Mouse (Mus musculus) liver, embryonic 12.5 days (tissue): ENCODE results near the gene St6gal1. TPM values are rescaled to one million over a fixed set of nuclear protein-coding genes. Genes with fewer than 3 reads are reported as not detected.
"Not testable (repeated sequence)": the region's sequence is repeated elsewhere in the genome, so short reads cannot be mapped to it uniquely, and the experiment has no call there.

Experiments used
- ATAC-seq: fragments of 200-750 bp; cut with Nextera tagmentation; 2 replicates; pipeline ENCODE4 v1.8.0; 2017; ENCODE audit warnings: moderate number of reproducible peaks, mild to moderate bottlenecking, moderate library complexity
- H3K27ac ChIP-seq: fragments of 300-500 bp; sonication (generic); 2 replicates; pipeline ENCODE4 v1.5.1; 2016; ENCODE audit warnings: mild to moderate bottlenecking
- H3K27me3 ChIP-seq: fragments of 300-500 bp; sonication (generic); replicated peaks from 2 replicates; pipeline ENCODE4 v1.6.1; 2016; ENCODE audit warnings: mild to moderate bottlenecking, moderate library complexity
- H3K36me3 ChIP-seq: fragments of 300-500 bp; sonication (generic); 2 replicates; pipeline ENCODE4 v1.6.1; 2016; ENCODE audit warnings: mild to moderate bottlenecking, moderate library complexity
- H3K4me1 ChIP-seq: fragments of 300-500 bp; sonication (generic); 2 replicates; pipeline ENCODE4 v1.6.1; 2016
- H3K4me2 ChIP-seq: fragments of 300-500 bp; sonication (generic); 2 replicates; pipeline ENCODE4 v1.6.1; 2016; ENCODE audit warnings: mild to moderate bottlenecking, moderate library complexity
- H3K4me3 ChIP-seq: fragments of 300-500 bp; sonication (generic); 2 replicates; pipeline ENCODE4 v1.5.1; 2016; ENCODE audit warnings: mild to moderate bottlenecking, moderate library complexity
- H3K9ac ChIP-seq: fragments of 300-500 bp; sonication (generic); 2 replicates; pipeline ENCODE4 v1.6.1; 2016; ENCODE audit warnings: mild to moderate bottlenecking, moderate library complexity
- H3K9me3 ChIP-seq: fragments of 300-500 bp; sonication (generic); replicated peaks from 2 replicates; pipeline ENCODE4 v1.6.1; 2016; ENCODE audit warnings: mild to moderate bottlenecking, moderate library complexity
- WGBS: fragments of 180-500 bp; shearing (Covaris S2); methylation state at CpG from one replicate; pipeline ENCODE4 v1.1.7; 2016; ENCODE audit not compliant: insufficient replicate concordance; 5-methylcytosine and 5-hydroxymethylcytosine counted together
- polyA plus RNA-seq: library from polyadenylated mRNA; unstranded; fragments of >200 nt; fragmentation: Nextera tagmentation; extraction: Ambion mirVana; gene quantifications from 2 replicates; pipeline ENCODE4 v1.2.1, GENCODE M21; 2016

The St6gal1 gene
- polyA plus RNA-seq = 7.5 and 7.9 TPM in 2 replicates

- H3K4me3 ChIP-seq = peak within 1 kb of the TSS; percentile 58
- 1% methylated on average over 20 of the region's 20 CpGs for WGBS
- H3K4me2 ChIP-seq = peak within 1 kb of the TSS; percentile 62
- no peaks in the 10 kb centered on the region for H3K9me3 ChIP-seq
- H3K27me3 ChIP-seq = peaks cover 67% of the 10 kb centered on the region
- 0 out of 2 replicates have a peak within 1 kb of the TSS, but pooled peaks have one; percentile 40 for H3K27ac ChIP-seq
- H3K4me1 ChIP-seq = no peaks in the 10 kb centered on the region
- peak; percentile 46; the same call in 1 of the 2 replicates for ATAC-seq
- peak within 1 kb of the TSS; percentile 51 for H3K9ac ChIP-seq
- H3K36me3 ChIP-seq = no peaks in the 10 kb centered on the region
Measured at GRCm38 (mm10) chr16:23224671-23225068, at the start of gene St6gal1. Gene St6gal1, plus strand, starts transcription at chr16:23224740.

GRCm38 (mm10) chr16:23174855-23175254, 49.7 kb upstream of the St6gal1 start:
- no peak for ATAC-seq
- H3K36me3 ChIP-seq = no peaks in the 10 kb centered on the region
- H3K9ac ChIP-seq = no peak overlapping the region
- H3K4me3 ChIP-seq = no peak overlapping the region
- no peaks in the 10 kb centered on the region; the same call in 1 of the 2 replicates for H3K9me3 ChIP-seq
- 24% methylated on average over 5 of the region's 5 CpGs for WGBS
- no peaks in the 10 kb centered on the region for H3K27me3 ChIP-seq
- H3K4me2 ChIP-seq = no peak overlapping the region
- peaks cover 4% of the 10 kb centered on the region; the same call in 1 of the 2 replicates for H3K4me1 ChIP-seq
- H3K27ac ChIP-seq = no peak overlapping the region

- H3K36me3 ChIP-seq = no peaks in the 10 kb centered on the region
- H3K27ac ChIP-seq = no peak overlapping the region
- no peak for ATAC-seq
- H3K27me3 ChIP-seq = no peaks in the 10 kb centered on the region
- no peak overlapping the region for H3K9ac ChIP-seq
- H3K4me3 ChIP-seq = no peak overlapping the region
- H3K9me3 ChIP-seq = no peaks in the 10 kb centered on the region; the same call in 1 of the 2 replicates
- H3K4me2 ChIP-seq = no peak overlapping the region
- WGBS = 10% methylated on average over 3 of the region's 3 CpGs
- H3K4me1 ChIP-seq = peaks cover 4% of the 10 kb centered on the region; the same call in 1 of the 2 replicates
Measured at GRCm38 (mm10) chr16:23175956-23176355, 48.6 kb upstream of the St6gal1 start.

GRCm38 (mm10) chr16:23177856-23178255, 46.7 kb upstream of the St6gal1 start:
- Histone ChIP-seq H3K9me3 (no peaks in the 10 kb centered on the region), H3K27me3 (no peaks in the 10 kb centered on the region), H3K36me3 (no peaks in the 10 kb centered on the region), H3K27ac (no peak overlapping the region), H3K9ac (no peak overlapping the region), H3K4me2 (no peak overlapping the region), H3K4me1 (peaks cover 4% of the 10 kb centered on the region; the same call in 1 of the 2 replicates), H3K4me3 (no peak overlapping the region)
- 76% methylated on average over 2 of the region's 2 CpGs for WGBS
- no peak for ATAC-seq

- Histone ChIP-seq H3K27ac (no peak overlapping the region), H3K9ac (no peak overlapping the region), H3K4me2 (no peak overlapping the region), H3K36me3 (no peaks in the 10 kb centered on the region), H3K9me3 (no peaks in the 10 kb centered on the region), H3K4me1 (peaks cover 4% of the 10 kb centered on the region; the same call in 1 of the 2 replicates), H3K4me3 (no peak overlapping the region), H3K27me3 (no peaks in the 10 kb centered on the region)
- no peak for ATAC-seq
- WGBS = 77% methylated on average over 5 of the region's 5 CpGs
Measured at GRCm38 (mm10) chr16:23178796-23179195, 45.7 kb upstream of the St6gal1 start.

- 80% methylated on average over 18 of the region's 18 CpGs for WGBS
- H3K4me1 ChIP-seq, H3K27me3 ChIP-seq, H3K9me3 ChIP-seq, H3K36me3 ChIP-seq, H3K9ac ChIP-seq, H3K4me2 ChIP-seq, H3K27ac ChIP-seq, ATAC-seq, H3K4me3 ChIP-seq: not testable (repeated sequence)
Measured at GRCm38 (mm10) chr16:23179436-23179835, 45.1 kb upstream of the St6gal1 start.

- Histone ChIP-seq H3K4me2 (no peak overlapping the region), H3K27ac (no peak overlapping the region), H3K4me1 (no peaks in the 10 kb centered on the region), H3K36me3 (no peaks in the 10 kb centered on the region), H3K4me3 (no peak overlapping the region), H3K27me3 (no peaks in the 10 kb centered on the region), H3K9ac (no peak overlapping the region), H3K9me3 (no peaks in the 10 kb centered on the region)
- no peak for ATAC-seq
- 22% methylated on average over 4 of the region's 4 CpGs for WGBS
Measured at GRCm38 (mm10) chr16:23181054-23181453, 43.5 kb upstream of the St6gal1 start.

GRCm38 (mm10) chr16:23181487-23181886, 43.1 kb upstream of the St6gal1 start:
- Histone ChIP-seq H3K27ac (no peak overlapping the region), H3K4me3 (no peak overlapping the region), H3K27me3 (no peaks in the 10 kb centered on the region), H3K4me2 (no peak overlapping the region), H3K9me3 (no peaks in the 10 kb centered on the region), H3K9ac (no peak overlapping the region), H3K4me1 (no peaks in the 10 kb centered on the region), H3K36me3 (no peaks in the 10 kb centered on the region)
- no peak for ATAC-seq
- 27% methylated on average over 3 of the region's 3 CpGs for WGBS

- no peak overlapping the region for H3K4me2 ChIP-seq
- no peak overlapping the region for H3K4me3 ChIP-seq
- no peaks in the 10 kb centered on the region for H3K9me3 ChIP-seq
- ATAC-seq = no peak
- no peaks in the 10 kb centered on the region for H3K4me1 ChIP-seq
- 22% methylated on average over 1 of the region's 1 CpGs for WGBS
- H3K27ac ChIP-seq = no peak overlapping the region
- H3K9ac ChIP-seq = no peak overlapping the region
- H3K27me3 ChIP-seq = no peaks in the 10 kb centered on the region
- H3K36me3 ChIP-seq = no peaks in the 10 kb centered on the region
Measured at GRCm38 (mm10) chr16:23181942-23182597, 42.5 kb upstream of the St6gal1 start.

- no peak for ATAC-seq
- Histone ChIP-seq H3K36me3 (no peaks in the 10 kb centered on the region), H3K27me3 (no peaks in the 10 kb centered on the region), H3K4me1 (no peaks in the 10 kb centered on the region), H3K4me2 (no peak overlapping the region), H3K9me3 (no peaks in the 10 kb centered on the region), H3K9ac (no peak overlapping the region), H3K4me3 (no peak overlapping the region), H3K27ac (no peak overlapping the region)
- 59% methylated on average over 2 of the region's 2 CpGs for WGBS
Measured at GRCm38 (mm10) chr16:23185824-23186223, 38.7 kb upstream of the St6gal1 start.

- H3K27ac ChIP-seq = no peak overlapping the region
- H3K4me3 ChIP-seq = no peak overlapping the region
- 48% methylated on average over 4 of the region's 4 CpGs for whole genome bisulfite sequencing
- H3K27me3 ChIP-seq = no peaks in the 10 kb centered on the region
- H3K36me3 ChIP-seq = no peaks in the 10 kb centered on the region
- no peaks in the 10 kb centered on the region for H3K9me3 ChIP-seq
- no peaks in the 10 kb centered on the region for H3K4me1 ChIP-seq
- no peak overlapping the region for H3K4me2 ChIP-seq
- no peak for ATAC-seq
- no peak overlapping the region for H3K9ac ChIP-seq
Measured at GRCm38 (mm10) chr16:23186418-23186817, 38.1 kb upstream of the St6gal1 start.

GRCm38 (mm10) chr16:23187983-23188382, 36.6 kb upstream of the St6gal1 start:
- Histone ChIP-seq H3K36me3 (no peaks in the 10 kb centered on the region), H3K27me3 (no peaks in the 10 kb centered on the region), H3K4me3 (no peak overlapping the region), H3K4me2 (no peak overlapping the region), H3K27ac (no peak overlapping the region), H3K4me1 (no peaks in the 10 kb centered on the region), H3K9me3 (no peaks in the 10 kb centered on the region), H3K9ac (no peak overlapping the region)
- 59% methylated on average over 7 of the region's 7 CpGs for WGBS
- no peak for ATAC-seq

- H3K27ac ChIP-seq = no peak overlapping the region
- H3K9me3 ChIP-seq = no peaks in the 10 kb centered on the region
- no peaks in the 10 kb centered on the region for H3K36me3 ChIP-seq
- no peak overlapping the region for H3K9ac ChIP-seq
- 63% methylated on average over 1 of the region's 1 CpGs for WGBS
- H3K4me1 ChIP-seq = no peaks in the 10 kb centered on the region
- no peak overlapping the region for H3K4me3 ChIP-seq
- H3K27me3 ChIP-seq = no peaks in the 10 kb centered on the region
- ATAC-seq = no peak
- H3K4me2 ChIP-seq = no peak overlapping the region
Measured at GRCm38 (mm10) chr16:23189612-23190011, 34.9 kb upstream of the St6gal1 start.
